Mouse (Mus musculus) CH12F3 (cell line): ENCODE results near the gene Atp6v1f.

ENCODE experiments used
- in situ Hi-C: fragments of 300-500 bp; cut with MboI; formaldehyde crosslinking; loops from 2 replicates; pipeline ENCODE4 v1.14.3; 2020; ENCODE audit warnings: low sequenced_read_pairs

Atp6v1f gene

GRCm38 (mm10) chr6:29450667-29451066 lies 16.9 kb upstream of the Atp6v1f start:
- in situ Hi-C loops = no loop called here

GRCm38 (mm10) chr6:29461502-29461901 lies 6.0 kb upstream of the Atp6v1f start:
- in situ Hi-C loops = no loop called here

- in situ Hi-C loops = no loop called here
Observed at GRCm38 (mm10) chr6:29463388-29463787, 4.1 kb upstream of the Atp6v1f start.

GRCm38 (mm10) chr6:29468851-29469250 lies 1.3 kb downstream of the Atp6v1f start:
- in situ Hi-C loops = no loop called here

GRCm38 (mm10) chr6:29471137-29471536 lies 3.6 kb downstream of the Atp6v1f start, which contains the start of gene Atp6v1fnb:
Gene Atp6v1fnb, plus strand, starts transcription at chr6:29471437.
- in situ Hi-C loops = no loop called here

GRCm38 (mm10) chr6:29473941-29474691 lies 6.6 kb downstream of the Atp6v1f start:
- in situ Hi-C loops = no loop called here

- in situ Hi-C loops = no loop called here
Observed at GRCm38 (mm10) chr6:29474736-29475135, 7.2 kb downstream of the Atp6v1f start.

- in situ Hi-C loops = no loop called here
Observed at GRCm38 (mm10) chr6:29482691-29483090, 15.2 kb downstream of the Atp6v1f start.

GRCm38 (mm10) chr6:29484716-29485559 lies 17.4 kb downstream of the Atp6v1f start:
- in situ Hi-C loops = no loop called here

- in situ Hi-C loops = no loop called here
Observed at GRCm38 (mm10) chr6:29485951-29486350, 18.4 kb downstream of the Atp6v1f start.

GRCm38 (mm10) chr6:29494101-29494500 lies 26.6 kb downstream of the Atp6v1f start:
- in situ Hi-C loops = no loop called here

GRCm38 (mm10) chr6:29496270-29496669 lies 28.8 kb downstream of the Atp6v1f start:
- in situ Hi-C loops = no loop called here

- in situ Hi-C loops = no loop called here
Observed at GRCm38 (mm10) chr6:29497791-29498190, 30.3 kb downstream of the Atp6v1f start.

GRCm38 (mm10) chr6:29500177-29500576 lies 32.7 kb downstream of the Atp6v1f start:
- in situ Hi-C loops = no loop called here

- in situ Hi-C loops = no loop called here
Observed at GRCm38 (mm10) chr6:29500810-29501209, 33.3 kb downstream of the Atp6v1f start.

GRCm38 (mm10) chr6:29501599-29501998 lies 34.1 kb downstream of the Atp6v1f start:
- in situ Hi-C loops = no loop called here

- in situ Hi-C loops = no loop called here
Observed at GRCm38 (mm10) chr6:29505493-29505892, 38.0 kb downstream of the Atp6v1f start.

GRCm38 (mm10) chr6:29506834-29507233 lies 39.3 kb downstream of the Atp6v1f start:
- in situ Hi-C loops = no loop called here

GRCm38 (mm10) chr6:29507447-29508309 lies 40.2 kb downstream of the Atp6v1f start, which contains the start of gene Kcp:
Gene Kcp, minus strand, starts transcription at chr6:29507952.
- in situ Hi-C loops = no loop called here

GRCm38 (mm10) chr6:29509086-29509485 lies 41.6 kb downstream of the Atp6v1f start:
- in situ Hi-C loops = no loop called here

- in situ Hi-C loops = no loop called here
Observed at GRCm38 (mm10) chr6:29513284-29513683, 45.8 kb downstream of the Atp6v1f start.
